ENCODE assay signal across 18 mouse cellular contexts in the genomic region with DNA sequence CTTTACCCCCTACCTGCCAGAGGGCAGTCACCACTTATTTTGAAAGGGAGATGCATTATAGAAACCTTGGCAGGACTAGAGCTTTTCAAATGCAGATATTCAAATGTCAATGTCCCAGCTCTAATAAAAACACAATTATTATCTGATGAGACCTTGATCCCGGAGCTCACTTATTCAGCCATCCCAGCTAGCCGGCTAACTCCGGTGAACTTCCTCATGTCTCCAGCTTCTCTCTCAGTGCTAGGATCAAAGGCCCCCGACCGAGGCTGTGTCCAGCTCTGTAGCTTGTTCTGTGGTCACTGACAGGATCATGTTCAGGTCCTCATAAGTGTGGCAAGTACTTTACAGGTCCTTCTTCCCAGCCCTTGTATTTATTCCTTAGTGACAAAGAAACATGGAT.
"Had no signal": no experiment of that assay in that cellular context is flagged by ENCODE, and none has a peak within 500 bp of the region (broad histone marks: within the 10 kb centered on the region; RNA-seq: fewer than 3 reads in every experiment).

No protein-coding gene starts in this region.

- H3K27ac ChIP-seq: kidney, postnatal 0 days; layer of hippocampus, adult 2 months; left cerebral cortex, adult 2 months; limb, embryonic 12.5 days; limb, embryonic 15.5 days; liver, embryonic 12.5 days; liver, embryonic 15.5 days; midbrain, embryonic 10.5 days; midbrain, embryonic 13.5 days; neural tube, embryonic 13.5 days; stomach, postnatal 0 days had no signal

- H3K27me3 ChIP-seq: limb, embryonic 12.5 days; limb, embryonic 15.5 days; midbrain, embryonic 13.5 days; neural tube, embryonic 13.5 days had no signal

- H3K4me2 ChIP-seq: limb, embryonic 12.5 days; limb, embryonic 15.5 days; liver, embryonic 12.5 days; liver, embryonic 15.5 days; midbrain, embryonic 13.5 days; neural tube, embryonic 13.5 days had no signal

- H3K4me1 ChIP-seq: limb, embryonic 12.5 days; neural tube, embryonic 13.5 days had no signal

- H3K9ac ChIP-seq: limb, embryonic 12.5 days; limb, embryonic 15.5 days; liver, embryonic 12.5 days; liver, embryonic 15.5 days; midbrain, embryonic 13.5 days; neural tube, embryonic 13.5 days had no signal

- H3K9me3 ChIP-seq: limb, embryonic 12.5 days; limb, embryonic 15.5 days; liver, embryonic 12.5 days; liver, embryonic 15.5 days; midbrain, embryonic 10.5 days; midbrain, embryonic 13.5 days; neural tube, embryonic 13.5 days had no signal

- DNase-seq: layer of hippocampus, postnatal 36 days; thymus, adult 2 months; thymus, postnatal 14 days; thymus, postnatal 4 days had no signal

- H3K36me3 ChIP-seq: limb, embryonic 12.5 days; limb, embryonic 15.5 days; liver, embryonic 12.5 days; liver, embryonic 15.5 days; midbrain, embryonic 10.5 days; midbrain, embryonic 13.5 days; neural tube, embryonic 13.5 days had no signal

- H3K4me3 ChIP-seq: layer of hippocampus, adult 2 months; left cerebral cortex, adult 2 months; limb, embryonic 12.5 days; limb, embryonic 15.5 days; liver, embryonic 12.5 days; liver, embryonic 15.5 days; megakaryocyte, embryonic 14.5 days; midbrain, embryonic 10.5 days; midbrain, embryonic 13.5 days; myocyte; neural tube, embryonic 13.5 days had no signal

- ATAC-seq: liver, embryonic 12.5 days; midbrain, embryonic 13.5 days; midbrain, embryonic 16.5 days had no signal
